Mouse (Mus musculus): ENCODE data around the gene Ythdf1. TPM values are rescaled to one million over a fixed set of nuclear protein-coding genes. Genes with fewer than 3 reads are reported as not detected.

Ythdf1 gene
- total RNA-seq, 1 experiment from 2014 or later = 48.0 TPM

DNA sequence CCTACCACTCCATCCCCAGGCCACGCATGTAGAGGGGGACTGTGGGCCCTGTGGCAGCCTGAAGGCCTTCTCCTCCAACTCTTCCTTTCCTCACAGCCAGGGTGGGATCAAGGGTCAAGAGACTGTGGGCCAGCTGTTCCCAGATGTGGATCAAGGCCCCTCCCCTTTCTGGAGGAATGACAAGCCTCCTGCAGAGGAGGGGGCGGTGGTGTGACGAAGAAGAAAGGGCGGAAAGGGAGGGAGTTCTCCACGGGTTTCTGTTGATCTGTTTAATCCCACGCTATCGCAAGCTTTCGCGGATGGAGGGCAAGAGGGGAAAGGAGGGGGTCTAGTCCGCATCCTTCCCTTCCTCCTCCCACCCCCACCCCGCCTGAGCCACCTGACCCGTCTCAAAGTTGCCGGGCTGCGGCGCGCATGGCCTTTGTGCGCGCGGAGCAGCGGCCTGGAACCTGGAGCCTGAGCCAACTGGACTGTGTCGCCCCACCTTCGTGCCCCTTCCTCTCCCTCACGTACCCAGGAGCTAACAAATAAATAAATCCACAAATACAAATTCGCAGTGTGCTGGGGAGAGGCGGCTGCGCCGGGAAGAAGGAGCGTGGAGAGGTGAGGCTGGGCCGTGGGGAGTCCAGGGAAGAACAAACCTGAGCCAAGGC is 30.2 kb downstream of the Ythdf1 start:
- ATAC-seq (replicated peaks; ENCODE audit: insufficient number of reproducible peaks, low FRiP score, low TSS enrichment, poor library complexity, severe bottlenecking) = no peak

DNA sequence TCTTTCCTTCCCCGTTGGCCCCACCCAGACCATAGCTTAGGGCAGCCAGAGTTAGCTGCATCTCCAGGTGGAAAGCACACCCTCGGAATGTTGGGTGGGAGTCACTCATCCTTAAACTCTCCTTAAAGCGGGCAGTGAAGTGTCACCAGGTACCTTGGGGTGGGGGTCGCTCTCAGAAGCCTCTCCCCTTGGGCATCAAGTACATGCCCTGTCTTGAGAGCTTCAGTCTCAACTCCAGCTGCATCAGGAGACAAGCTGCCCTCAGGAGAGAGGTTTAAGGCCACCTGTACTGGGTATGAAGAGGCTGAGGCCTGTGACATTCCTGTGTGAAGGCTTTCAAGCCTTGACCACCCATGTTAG is 30.8 kb downstream of the Ythdf1 start:
- ATAC-seq (replicated peaks; ENCODE audit: insufficient number of reproducible peaks, low FRiP score, low TSS enrichment, poor library complexity, severe bottlenecking) = no peak

DNA sequence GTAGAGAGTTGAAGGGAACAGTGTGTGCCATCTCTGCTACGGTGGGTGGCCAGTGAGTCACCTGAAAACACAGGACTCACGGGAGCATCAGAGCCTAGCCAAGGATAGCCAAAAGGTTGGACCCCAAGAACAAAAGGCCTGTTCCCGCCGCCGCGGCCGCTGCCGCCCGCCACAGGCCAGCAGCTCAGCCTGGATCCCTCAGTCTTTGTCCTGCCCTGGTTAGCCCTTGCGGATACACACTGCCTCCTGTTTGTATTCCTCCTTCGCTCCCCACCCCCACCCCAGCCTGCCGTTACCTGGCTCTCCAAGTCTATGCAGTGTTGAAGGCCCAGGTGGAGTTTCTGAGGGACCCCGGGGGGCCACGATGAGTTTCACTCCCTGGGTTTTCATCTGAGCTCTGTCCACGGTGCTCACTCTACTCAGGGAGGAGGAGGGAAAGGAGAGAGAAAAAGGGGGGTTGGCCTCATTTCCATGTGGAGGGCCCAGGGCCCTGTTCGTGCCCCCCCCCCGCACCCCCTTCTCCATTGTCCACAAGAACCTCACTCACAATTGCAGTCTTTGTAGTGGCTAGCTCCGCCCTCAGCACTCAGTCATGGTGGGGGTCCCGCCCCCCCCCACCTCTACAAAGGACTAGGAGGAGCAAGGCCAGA is 31.4 kb downstream of the Ythdf1 start:
- ATAC-seq (replicated peaks; ENCODE audit: insufficient number of reproducible peaks, low FRiP score, low TSS enrichment, poor library complexity, severe bottlenecking) = no peak

DNA sequence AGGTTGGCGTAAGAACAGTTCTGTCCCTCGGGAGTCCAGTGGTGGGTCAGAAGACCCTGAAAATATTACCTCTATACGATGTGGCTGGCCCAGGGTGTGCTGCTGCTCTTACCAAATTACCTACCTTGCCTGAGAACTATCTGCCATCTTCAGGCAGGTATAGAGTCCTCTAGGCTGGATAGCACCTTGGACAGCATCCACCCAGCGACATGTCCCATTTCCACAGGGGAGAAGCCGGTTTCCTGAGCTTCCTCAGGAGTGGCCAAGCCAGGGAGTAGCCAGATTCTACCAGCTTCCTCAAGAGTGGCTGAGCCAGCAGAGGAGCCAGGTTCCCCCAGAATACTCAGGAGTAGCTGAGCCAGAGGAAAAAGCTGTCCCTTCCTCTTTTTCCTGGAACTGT is 35.5 kb downstream of the Ythdf1 start:
- no peak for ATAC-seq (replicated peaks; ENCODE audit: insufficient number of reproducible peaks, low FRiP score, low TSS enrichment, poor library complexity, severe bottlenecking)

DNA sequence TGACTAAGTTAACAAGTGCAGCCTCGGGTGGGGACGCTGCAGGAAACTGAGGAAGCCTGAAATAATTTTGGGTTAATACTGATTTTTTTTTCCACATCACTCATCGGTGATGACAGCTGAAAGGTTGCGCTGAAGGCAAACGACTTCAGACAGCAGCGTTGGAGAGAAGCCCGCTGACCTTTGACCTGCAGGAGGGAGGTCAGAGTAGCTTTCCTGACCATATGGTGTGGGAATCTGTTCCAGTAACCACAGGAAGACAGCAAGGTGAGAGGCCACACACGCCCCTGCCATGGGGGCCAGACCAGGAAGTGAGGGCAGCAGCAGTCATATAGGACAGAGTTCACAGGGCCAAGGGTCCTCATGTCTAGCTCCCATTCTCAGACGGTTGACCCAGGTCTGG is 39.5 kb downstream of the Ythdf1 start:
- no peak for ATAC-seq (replicated peaks; ENCODE audit: insufficient number of reproducible peaks, low FRiP score, low TSS enrichment, poor library complexity, severe bottlenecking)

DNA sequence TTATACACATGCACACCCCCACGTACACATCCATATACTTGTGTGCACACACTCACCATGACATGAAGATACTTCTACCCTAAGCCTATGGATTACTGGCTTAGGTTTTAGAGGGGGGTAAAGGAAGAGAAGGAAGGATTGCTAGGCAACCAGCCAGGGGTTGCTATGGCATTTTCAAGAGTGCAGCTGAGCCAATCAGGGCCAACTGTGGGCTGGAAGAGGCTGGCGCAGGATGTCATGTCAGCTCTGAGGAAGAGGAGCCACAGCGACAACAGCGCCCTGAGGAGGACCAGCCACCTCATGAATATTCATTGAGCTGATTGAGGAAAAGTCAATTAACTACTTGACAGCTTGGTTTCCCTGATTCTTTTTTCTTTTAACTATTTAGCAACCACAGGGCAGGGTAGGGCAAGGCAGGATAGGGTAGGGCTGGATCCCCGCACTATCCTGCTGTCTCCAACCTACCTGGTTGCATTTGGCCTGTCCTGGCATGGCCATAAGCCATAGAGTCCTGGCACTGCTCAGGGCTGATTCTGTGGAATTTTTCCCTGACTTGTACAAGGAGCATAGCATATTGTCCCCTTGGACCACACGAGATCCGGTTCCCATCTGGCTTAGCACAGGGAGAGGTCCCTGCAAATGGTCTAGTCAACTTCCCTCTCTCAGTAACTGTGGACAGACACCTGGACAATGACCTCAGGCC is 41.2 kb downstream of the Ythdf1 start:
- ATAC-seq (replicated peaks; ENCODE audit: insufficient number of reproducible peaks, low FRiP score, low TSS enrichment, poor library complexity, severe bottlenecking) = no peak

DNA sequence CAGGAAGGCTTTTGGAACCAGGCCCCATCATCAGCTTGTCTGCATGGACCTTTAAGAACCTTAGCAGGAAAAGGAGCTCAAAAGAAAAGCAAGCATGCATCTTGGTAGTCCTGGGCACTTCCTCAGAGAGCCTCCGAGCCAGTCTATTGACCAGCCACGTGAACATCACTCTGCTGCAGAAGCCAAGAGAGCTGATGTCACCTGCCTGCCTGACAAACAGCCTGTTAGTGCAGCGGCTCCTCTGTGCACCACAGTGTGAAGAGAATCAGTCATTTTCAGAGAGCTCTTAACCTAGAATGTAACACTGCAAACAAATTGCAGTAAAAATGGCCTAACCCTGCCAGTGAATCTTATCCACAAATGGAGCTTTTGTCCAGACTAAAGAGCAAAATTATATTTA is 50.7 kb downstream of the Ythdf1 start:
- ATAC-seq (replicated peaks; ENCODE audit: insufficient number of reproducible peaks, low FRiP score, low TSS enrichment, poor library complexity, severe bottlenecking) = no peak

DNA sequence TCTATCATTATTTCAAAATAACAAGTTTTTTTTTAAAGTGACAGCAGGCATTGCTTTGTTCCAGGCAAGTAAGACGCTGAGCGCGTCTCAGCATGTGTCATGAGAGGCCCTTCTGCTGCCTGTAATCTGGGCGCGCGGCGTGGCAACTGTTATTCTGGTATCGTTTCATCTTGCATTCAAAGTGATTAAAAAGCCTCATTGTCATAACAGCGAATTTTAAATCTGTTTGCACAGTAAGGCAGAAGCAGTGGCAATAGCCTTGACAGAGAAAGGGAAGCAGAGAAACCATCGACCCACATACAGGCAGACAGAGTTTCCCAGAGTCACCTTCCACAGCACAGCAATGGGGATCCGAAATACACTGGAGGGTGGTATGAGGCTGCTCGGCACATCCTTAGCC is 59.2 kb downstream of the Ythdf1 start:
- no peak for ATAC-seq (replicated peaks; ENCODE audit: insufficient number of reproducible peaks, low FRiP score, low TSS enrichment, poor library complexity, severe bottlenecking)

DNA sequence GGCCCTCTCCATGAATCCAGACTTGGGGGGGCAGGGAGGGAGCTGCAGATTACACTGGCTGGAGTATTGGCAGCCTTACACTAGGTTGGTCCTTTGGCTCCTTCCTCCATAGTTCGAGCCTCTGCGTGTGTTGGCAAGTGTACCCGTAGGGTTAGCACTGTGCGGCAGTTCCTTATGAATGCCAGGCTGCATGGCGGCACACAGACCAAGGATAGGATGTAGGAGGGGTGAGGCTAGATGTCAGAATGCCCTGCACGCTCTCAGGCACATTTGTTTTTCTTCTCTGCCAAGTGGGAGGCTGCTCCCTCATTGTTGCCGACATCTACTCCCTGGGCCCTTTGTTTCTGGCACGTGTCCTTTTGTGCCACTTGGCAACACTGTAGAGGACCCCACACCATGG is 63.6 kb downstream of the Ythdf1 start:
- no peak for ATAC-seq (replicated peaks; ENCODE audit: insufficient number of reproducible peaks, low FRiP score, low TSS enrichment, poor library complexity, severe bottlenecking)

DNA sequence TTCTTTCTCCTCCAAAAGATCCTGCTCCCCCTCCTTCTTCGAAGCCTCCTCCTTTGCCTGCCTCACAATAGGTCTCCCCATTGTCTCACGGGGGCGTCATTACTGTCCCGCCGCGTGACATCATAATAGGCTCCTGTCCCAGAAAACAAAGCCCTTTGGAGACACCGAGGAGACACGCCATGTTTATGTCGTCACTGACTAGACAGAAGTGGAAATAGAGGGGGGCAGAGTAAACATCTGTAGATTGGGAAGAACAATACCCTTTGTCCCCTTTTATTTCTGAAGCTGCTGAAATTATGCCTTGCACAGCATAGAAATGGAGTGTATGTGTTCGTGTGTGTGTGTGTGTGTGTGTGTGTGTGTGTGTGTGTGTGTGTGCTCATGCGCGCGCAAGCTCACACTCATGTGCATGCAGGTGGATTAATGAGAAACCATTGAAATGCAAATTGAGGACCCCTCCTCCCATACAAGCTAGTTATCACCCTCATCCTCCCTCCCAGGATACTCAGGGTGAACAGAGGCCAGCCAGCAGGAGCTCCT is 65.7 kb downstream of the Ythdf1 start:
- no peak for ATAC-seq (replicated peaks; ENCODE audit: insufficient number of reproducible peaks, low FRiP score, low TSS enrichment, poor library complexity, severe bottlenecking)

Other genes with a start within 250 kb of the Ythdf1 start
- gene Dido1, start 210.9 kb downstream of the Ythdf1 start, total RNA-seq (2017) = 58.9 to 107 TPM (median 65.1 TPM) in 3 replicates
- 46.5 to 53.9 TPM (median 52.1 TPM) in 3 replicates for gene Gid8, start 210.8 kb downstream of the Ythdf1 start, total RNA-seq (2017)
- gene Slc17a9, start 195.7 kb downstream of the Ythdf1 start, total RNA-seq (2017) = 1.8 to 5.2 TPM (median 1.9 TPM) in 3 replicates
- gene Bhlhe23, start 144.0 kb downstream of the Ythdf1 start, total RNA-seq (2017) = not detected in 3 replicates
- gene Birc7, start 8.1 kb upstream of the Ythdf1 start, total RNA-seq (2017) = not detected in 3 replicates
- gene Nkain4, start 33.8 kb upstream of the Ythdf1 start, total RNA-seq (2017) = not detected in 3 replicates
- gene Arfgap1, start 46.3 kb upstream of the Ythdf1 start, total RNA-seq (2017) = 57.8 to 60.2 TPM (median 58.8 TPM) in 3 replicates
- 0.68 to 1.5 TPM (median 1.1 TPM) in 3 replicates for gene Col20a1, start 65.6 kb upstream of the Ythdf1 start, total RNA-seq (2017)
- gene Chrna4, start 122.6 kb upstream of the Ythdf1 start, total RNA-seq (2017) = not detected in 3 replicates
- not detected in 3 replicates for gene Kcnq2, start 214.4 kb upstream of the Ythdf1 start, total RNA-seq (2017)
- gene Eef1a2, start 236.1 kb upstream of the Ythdf1 start, total RNA-seq (2017) = not detected in 3 replicates

All from monocyte, adult 5-6 weeks (primary cell).